Mouse (Mus musculus) heart, embryonic 11.5 days (tissue): ENCODE results near the gene Ush1c. TPM values are rescaled to one million over a fixed set of nuclear protein-coding genes. Genes with fewer than 3 reads are reported as not detected.

Experiments used
- ATAC-seq: fragments of 200-750 bp; cut with Nextera tagmentation; replicated peaks from 2 replicates; pipeline ENCODE4 v1.8.0; 2017; ENCODE audit warnings: moderate library complexity; ENCODE audit not compliant: insufficient number of reproducible peaks, low FRiP score, low TSS enrichment
- H3K27ac ChIP-seq: fragments of 300-500 bp; sonication (generic); 2 replicates; pipeline ENCODE4 v1.5.1; 2014; ENCODE audit warnings: mild to moderate bottlenecking, low read depth, low read length
- H3K27me3 ChIP-seq: fragments of 300-500 bp; sonication (generic); 2 replicates; pipeline ENCODE4 v1.6.1; 2014; ENCODE audit warnings: mild to moderate bottlenecking, low read length, mixed read lengths; ENCODE audit not compliant: control insufficient read depth, insufficient read depth
- H3K36me3 ChIP-seq: fragments of 300-500 bp; sonication (generic); 2 replicates; pipeline ENCODE4 v1.6.1; 2014; ENCODE audit warnings: mild to moderate bottlenecking, low read length, moderate library complexity, mixed read lengths; ENCODE audit not compliant: control insufficient read depth, insufficient read depth
- H3K4me1 ChIP-seq: fragments of 300-500 bp; sonication (generic); 2 replicates; pipeline ENCODE4 v1.6.1; 2014; ENCODE audit warnings: low read length; ENCODE audit not compliant: control insufficient read depth, insufficient read depth
- H3K4me2 ChIP-seq: fragments of 300-500 bp; sonication (generic); 2 replicates; pipeline ENCODE4 v1.6.1; 2014; ENCODE audit warnings: mild to moderate bottlenecking, moderate library complexity
- H3K4me3 ChIP-seq: fragments of 300-500 bp; sonication (generic); 2 replicates; pipeline ENCODE4 v1.5.1; 2014; ENCODE audit warnings: low read depth, low read length
- H3K9ac ChIP-seq: fragments of 300-500 bp; sonication (generic); 2 replicates; pipeline ENCODE4 v1.6.1; 2014; ENCODE audit warnings: mild to moderate bottlenecking, low read depth, low read length, moderate library complexity
- H3K9me3 ChIP-seq: fragments of 300-500 bp; sonication (generic); replicated peaks from 2 replicates; pipeline ENCODE4 v1.6.1; 2016; ENCODE audit warnings: low read length; ENCODE audit not compliant: control insufficient read depth
- WGBS: fragments of 180-500 bp; shearing (Covaris S2); extraction: QIAGEN DNeasy Blood & Tissue Kit; methylation state at CpG from one replicate; pipeline ENCODE4 v1.1.7; 2014; ENCODE audit not compliant: insufficient replicate concordance; 5-methylcytosine and 5-hydroxymethylcytosine counted together
- polyA plus RNA-seq: library from polyadenylated mRNA; unstranded; fragments of >200 nt; fragmentation: Nextera tagmentation; extraction: Ambion mirVana; gene quantifications from 2 replicates; pipeline ENCODE4 v1.2.1, GENCODE M21; 2014

The Ush1c gene
- 1.7 and 2.0 TPM in 2 replicates for polyA plus RNA-seq

GRCm38 (mm10) chr7:46238346-46238745 lies at the start of gene Ush1c:
Gene Ush1c, minus strand, starts transcription at chr7:46238503.
- Histone ChIP-seq H3K27me3 (no peaks in the 10 kb centered on the region), H3K9me3 (no peaks in the 10 kb centered on the region), H3K4me2 (peak within 1 kb of the TSS; percentile 34), H3K36me3 (no peaks in the 10 kb centered on the region), H3K4me3 (peak within 1 kb of the TSS; percentile 6; the same call in 1 of the 2 replicates), H3K9ac (no peak within 1 kb of the TSS), H3K4me1 (peaks cover 8% of the 10 kb centered on the region), H3K27ac (no peak within 1 kb of the TSS)
- 10% methylated on average over 10 of the region's 10 CpGs for WGBS
- no peak for ATAC-seq

GRCm38 (mm10) chr7:46287051-46287450 lies 48.7 kb upstream of the Ush1c start:
- Histone ChIP-seq H3K4me1 (no peaks in the 10 kb centered on the region), H3K9ac (no peak overlapping the region), H3K4me3 (no peak overlapping the region), H3K27ac (no peak overlapping the region), H3K27me3 (peaks cover 74% of the 10 kb centered on the region), H3K9me3 (no peaks in the 10 kb centered on the region), H3K4me2 (no peak overlapping the region), H3K36me3 (no peaks in the 10 kb centered on the region)
- 30% methylated on average over 8 of the region's 8 CpGs for WGBS
- no peak for ATAC-seq

GRCm38 (mm10) chr7:46286391-46286790 lies 48.1 kb upstream of the Ush1c start:
- Histone ChIP-seq H3K9me3 (no peaks in the 10 kb centered on the region), H3K9ac (no peak overlapping the region), H3K36me3 (no peaks in the 10 kb centered on the region), H3K27me3 (peaks cover 76% of the 10 kb centered on the region), H3K4me3 (no peak overlapping the region), H3K4me1 (no peaks in the 10 kb centered on the region), H3K27ac (no peak overlapping the region), H3K4me2 (no peak overlapping the region)
- ATAC-seq, result no peak
- WGBS, result 74% methylated on average over 4 of the region's 4 CpGs

- ATAC-seq, result no peak
- H3K4me1 ChIP-seq, result no peaks in the 10 kb centered on the region
- H3K9me3 ChIP-seq, result no peaks in the 10 kb centered on the region
- H3K36me3 ChIP-seq, result no peaks in the 10 kb centered on the region
- 76% methylated on average over 12 of the region's 12 CpGs for WGBS
- H3K27ac ChIP-seq, result no peak overlapping the region
- H3K4me2 ChIP-seq, result no peak overlapping the region
- H3K4me3 ChIP-seq, result no peak overlapping the region
- no peak overlapping the region for H3K9ac ChIP-seq
- peaks cover 72% of the 10 kb centered on the region for H3K27me3 ChIP-seq
These were observed 47.0 kb upstream of the Ush1c start for GRCm38 (mm10) chr7:46285161-46285839.

GRCm38 (mm10) chr7:46283681-46284080 lies 45.4 kb upstream of the Ush1c start:
- no peak overlapping the region for H3K9ac ChIP-seq
- H3K4me1 ChIP-seq, result no peaks in the 10 kb centered on the region
- H3K4me2 ChIP-seq, result no peak overlapping the region
- no peak overlapping the region for H3K4me3 ChIP-seq
- H3K27ac ChIP-seq, result no peak overlapping the region
- no peaks in the 10 kb centered on the region for H3K36me3 ChIP-seq
- no peaks in the 10 kb centered on the region for H3K9me3 ChIP-seq
- H3K27me3 ChIP-seq, result peaks cover 61% of the 10 kb centered on the region
- WGBS, result 73% methylated on average over 10 of the region's 10 CpGs
- ATAC-seq, result 0 out of 2 replicates have a peak, but pooled peaks have one; percentile 22

GRCm38 (mm10) chr7:46282276-46282675 lies 44.0 kb upstream of the Ush1c start:
- Histone ChIP-seq H3K9ac (no peak overlapping the region), H3K36me3 (no peaks in the 10 kb centered on the region), H3K27ac (no peak overlapping the region), H3K27me3 (peaks cover 51% of the 10 kb centered on the region), H3K4me2 (no peak overlapping the region), H3K4me3 (no peak overlapping the region), H3K9me3 (no peaks in the 10 kb centered on the region), H3K4me1 (no peaks in the 10 kb centered on the region)
- no peak for ATAC-seq
- WGBS, result 53% methylated on average over 7 of the region's 7 CpGs

- no peak for ATAC-seq
These were observed 42.6 kb upstream of the Ush1c start for GRCm38 (mm10) chr7:46280896-46281295.

GRCm38 (mm10) chr7:46279946-46280345 lies 41.6 kb upstream of the Ush1c start:
- peaks cover 38% of the 10 kb centered on the region for H3K27me3 ChIP-seq
- H3K27ac ChIP-seq, result no peak overlapping the region
- no peak for ATAC-seq

More at GRCm38 (mm10) chr7:46280896-46281295, 42.6 kb upstream of the Ush1c start:
- Histone ChIP-seq H3K36me3 (no peaks in the 10 kb centered on the region), H3K4me2 (no peak overlapping the region), H3K4me3 (no peak overlapping the region), H3K27me3 (peaks cover 47% of the 10 kb centered on the region), H3K27ac (no peak overlapping the region), H3K9ac (no peak overlapping the region), H3K4me1 (no peaks in the 10 kb centered on the region), H3K9me3 (no peaks in the 10 kb centered on the region)

GRCm38 (mm10) chr7:46276156-46276555 lies 37.9 kb upstream of the Ush1c start:
- Histone ChIP-seq H3K27me3 (peaks cover 11% of the 10 kb centered on the region; the same call in 1 of the 2 replicates), H3K27ac (no peak overlapping the region)
- WGBS, result 61% methylated on average over 5 of the region's 5 CpGs

More at GRCm38 (mm10) chr7:46279946-46280345, 41.6 kb upstream of the Ush1c start:
- 18% methylated on average over 6 of the region's 6 CpGs for WGBS
- H3K9ac ChIP-seq, result no peak overlapping the region
- no peaks in the 10 kb centered on the region for H3K9me3 ChIP-seq
- no peak overlapping the region for H3K4me3 ChIP-seq
- no peaks in the 10 kb centered on the region for H3K4me1 ChIP-seq
- H3K36me3 ChIP-seq, result no peaks in the 10 kb centered on the region
- no peak overlapping the region for H3K4me2 ChIP-seq

More at GRCm38 (mm10) chr7:46276156-46276555, 37.9 kb upstream of the Ush1c start:
- no peaks in the 10 kb centered on the region for H3K36me3 ChIP-seq
- H3K4me1 ChIP-seq, result no peaks in the 10 kb centered on the region
- no peak overlapping the region for H3K9ac ChIP-seq
- no peak overlapping the region for H3K4me3 ChIP-seq
- no peak overlapping the region for H3K4me2 ChIP-seq
- ATAC-seq, result no peak
- no peaks in the 10 kb centered on the region for H3K9me3 ChIP-seq
